Mouse (Mus musculus): ENCODE measurements around the gene S100a9.
A peak's percentile ranks its signal among the peaks of the same experiment; 100 is the strongest.

The S100a9 gene

DNA sequence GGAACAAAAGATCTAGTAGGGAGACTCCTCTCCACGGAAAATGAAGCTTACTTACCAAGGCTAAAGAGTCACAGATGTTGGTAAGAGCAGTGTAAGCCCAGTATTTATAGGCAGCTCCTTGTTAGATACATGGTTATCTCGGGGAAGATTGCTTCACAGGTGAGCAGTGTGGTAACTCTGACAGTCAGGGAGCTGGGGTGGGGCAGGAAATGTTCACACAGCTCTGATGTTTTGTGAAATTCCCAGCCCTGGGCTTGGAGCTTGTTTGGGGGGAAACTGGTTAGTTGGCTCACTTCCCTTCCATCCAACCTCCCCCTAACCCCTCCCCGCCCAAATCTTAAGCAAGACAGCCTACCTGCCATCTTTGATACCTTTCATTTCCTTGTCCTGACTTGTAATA is at the start of gene S100a9:
TSS of gene S100a9 (minus strand) at position 109 of the 400 bp plus-strand sequence.
- no peak for DNase-seq

DNA sequence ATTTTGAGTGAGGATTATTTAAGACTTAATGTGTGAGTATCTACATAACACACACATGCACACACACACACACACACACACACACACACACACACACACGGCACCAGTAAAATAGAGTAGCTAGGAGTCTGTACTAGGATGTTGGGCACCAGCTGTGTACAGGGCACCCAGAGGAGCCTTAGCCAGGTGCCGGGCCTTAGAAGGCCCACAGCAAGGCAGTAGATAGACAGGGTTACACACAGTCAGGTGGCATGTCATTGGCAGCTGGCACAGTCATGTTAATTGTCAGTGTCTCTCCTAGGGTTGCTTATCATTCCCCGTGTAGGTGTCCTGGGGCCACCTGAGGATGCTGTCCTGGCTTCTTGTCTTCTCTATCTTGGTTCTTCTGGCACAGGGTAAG is 31.1 kb upstream of the S100a9 start, which contains the start of gene Pglyrp4:
TSS of gene Pglyrp4 (plus strand) at position 301 of the 400 bp plus-strand sequence.
- no peak for DNase-seq

GRCm38 (mm10) chr3:90709591-90710460 is 14.3 kb upstream of the S100a9 start:
- DNase-seq: peak; percentile 66

DNA sequence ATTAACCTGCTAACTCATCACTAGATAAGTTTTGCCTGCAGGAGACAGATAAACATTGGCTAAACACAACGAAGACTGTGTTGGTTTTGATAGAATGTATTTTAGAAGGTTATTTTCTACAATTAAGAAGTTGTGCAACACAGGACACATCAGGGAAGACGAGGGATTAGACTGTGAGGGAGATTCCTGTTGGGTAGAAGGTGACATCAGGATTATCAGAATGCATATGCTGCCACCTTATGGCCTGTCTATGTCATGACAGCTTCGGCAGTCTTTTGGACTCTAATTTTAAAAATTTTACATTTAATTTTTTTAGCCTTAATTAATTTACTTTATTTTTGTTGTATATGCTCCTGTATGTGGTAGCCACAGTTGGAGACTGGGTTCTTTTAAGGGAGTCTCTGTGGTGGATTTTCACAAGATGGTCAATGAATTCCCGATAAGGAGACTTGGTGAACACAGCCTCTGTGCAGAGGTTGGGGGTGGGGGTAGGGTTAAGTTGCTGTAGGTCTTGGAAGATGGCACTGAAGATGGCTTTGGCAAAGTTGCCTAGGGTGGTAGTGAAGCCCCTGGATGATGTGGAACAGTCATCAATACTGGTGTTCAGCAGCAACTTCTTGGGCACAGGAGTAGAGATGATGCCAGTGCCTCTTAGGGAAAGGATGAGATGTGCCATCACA is 13.1 kb upstream of the S100a9 start:
- peak; percentile 17 for DNase-seq

GRCm38 (mm10) chr3:90702244-90702643 is 6.7 kb upstream of the S100a9 start:
- DNase-seq: no peak

- no peak for DNase-seq
Observed at GRCm38 (mm10) chr3:90693496-90693895, 2.0 kb downstream of the S100a9 start.

- DNase-seq: no peak
Observed at GRCm38 (mm10) chr3:90686835-90687234, 8.7 kb downstream of the S100a9 start.

DNA sequence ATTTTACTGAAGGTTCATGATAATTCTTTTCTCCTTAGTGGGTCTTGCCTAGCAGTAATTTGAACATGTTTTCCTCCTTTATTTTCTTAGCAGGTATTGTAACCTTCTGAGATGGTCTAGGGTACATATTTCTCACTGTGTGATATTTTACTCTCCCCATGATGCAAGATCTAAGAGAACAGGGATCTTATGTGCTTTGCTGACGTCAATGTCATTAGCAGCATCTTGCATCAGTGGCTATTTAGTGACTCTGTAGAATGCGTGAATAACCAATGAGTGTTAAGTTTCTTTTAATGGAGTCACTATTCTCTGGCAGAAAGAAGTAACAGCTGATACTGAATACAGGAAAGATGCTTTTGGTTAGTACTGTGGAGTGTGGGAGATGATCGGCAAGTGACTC is 11.6 kb downstream of the S100a9 start:
- DNase-seq: no peak

DNA sequence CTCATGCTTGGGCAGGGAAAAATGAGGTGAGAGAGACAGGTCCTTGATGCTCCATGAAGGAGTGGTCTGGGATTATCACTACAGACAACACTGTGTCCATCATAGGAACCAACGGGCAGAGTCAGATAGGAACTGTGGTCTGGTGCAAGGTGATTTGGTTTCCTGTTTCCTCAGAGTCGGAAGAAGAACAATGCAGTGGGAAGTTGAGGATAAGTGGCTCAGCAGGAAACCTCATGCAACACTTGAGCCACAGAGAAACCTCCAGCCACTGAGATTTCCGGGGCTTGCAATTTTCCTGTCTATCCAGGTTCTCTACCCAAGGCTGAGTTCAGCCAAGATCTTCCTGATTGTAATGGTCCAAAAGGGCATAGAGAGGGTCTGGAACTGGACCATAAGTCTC is 16.9 kb downstream of the S100a9 start:
- DNase-seq: no peak

GRCm38 (mm10) chr3:90668846-90669245 is 26.7 kb downstream of the S100a9 start, which contains the start of gene S100a8:
TSS of gene S100a8 (plus strand) at chr3:90668978.
- DNase-seq: no peak

DNA sequence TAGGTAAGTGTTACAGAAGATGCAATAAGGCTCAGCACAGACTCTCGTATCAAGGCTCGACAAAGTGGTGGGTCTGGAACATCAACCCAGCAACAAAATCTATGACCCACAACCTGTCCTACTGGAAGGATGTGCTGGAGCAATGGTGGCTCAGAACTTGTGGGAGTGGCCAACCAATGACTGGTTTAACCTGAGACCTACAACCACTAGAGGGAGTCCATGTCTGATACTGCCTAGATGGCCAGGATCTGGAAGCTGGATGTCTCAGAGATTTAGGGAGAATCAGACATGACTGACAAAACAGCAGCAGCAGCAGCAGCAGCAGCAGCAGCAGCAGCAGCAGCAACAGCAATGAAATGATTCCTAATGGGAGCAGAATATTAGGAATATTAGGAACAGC is 31.3 kb downstream of the S100a9 start:
- DNase-seq: no peak

- DNase-seq: no peak
Observed at GRCm38 (mm10) chr3:90659364-90660044, 36.0 kb downstream of the S100a9 start.

- no peak for DNase-seq
Observed at GRCm38 (mm10) chr3:90657405-90657804, 38.1 kb downstream of the S100a9 start.

- no peak for DNase-seq
Observed at GRCm38 (mm10) chr3:90653717-90654116, 41.8 kb downstream of the S100a9 start, which contains the start of gene S100a7a. TSS of gene S100a7a (plus strand) at chr3:90654017.

DNA sequence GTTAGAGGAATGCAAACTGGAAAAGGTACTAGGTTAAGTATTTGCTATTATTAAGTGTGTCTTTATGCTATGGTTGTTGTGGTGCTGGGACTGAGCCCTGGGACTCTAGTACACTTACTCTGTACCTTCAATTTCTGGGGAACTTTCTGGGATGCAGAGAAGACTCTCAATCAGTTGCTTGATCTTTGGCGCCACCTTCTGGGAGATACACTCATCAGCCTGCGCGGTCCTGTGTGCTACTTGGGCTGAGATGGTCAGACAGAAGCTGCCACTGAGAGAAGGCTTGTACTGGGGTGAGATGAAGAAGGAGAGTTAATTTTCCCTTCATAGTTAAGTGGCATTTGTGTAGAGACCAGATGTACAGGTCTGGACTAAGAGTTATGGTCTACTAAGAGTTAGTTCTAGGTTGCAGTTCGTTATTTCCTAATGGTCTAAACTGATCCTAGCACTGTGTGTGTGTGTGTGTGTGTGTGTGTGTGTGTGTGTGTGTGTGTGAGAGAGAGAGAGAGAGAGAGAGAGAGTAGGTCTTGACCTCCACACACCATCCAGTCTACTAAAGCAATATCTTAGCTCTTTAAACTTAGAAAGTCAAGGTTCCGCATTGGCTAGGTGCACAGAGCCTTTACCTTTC is 42.5 kb downstream of the S100a9 start:
- peak; percentile 62 for DNase-seq

DNA sequence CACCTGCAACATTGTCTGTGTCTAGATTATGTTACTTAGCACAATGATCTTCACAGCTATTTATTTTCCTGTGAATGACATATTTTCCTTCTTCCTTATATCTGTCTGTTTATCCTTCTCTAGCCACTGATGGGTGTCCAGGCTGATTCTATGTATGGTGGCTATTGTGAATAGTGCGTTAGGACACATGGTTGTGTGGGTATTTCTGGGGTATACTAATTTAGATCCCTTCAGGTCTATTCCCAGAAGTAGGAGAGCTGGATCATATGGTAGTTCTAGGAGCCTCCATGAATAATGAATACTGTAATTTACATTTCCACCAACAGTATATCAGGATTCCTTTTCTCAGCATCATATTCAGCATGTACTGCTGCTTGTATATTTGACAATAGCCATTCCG is 45.7 kb downstream of the S100a9 start:
- DNase-seq: no peak

DNA sequence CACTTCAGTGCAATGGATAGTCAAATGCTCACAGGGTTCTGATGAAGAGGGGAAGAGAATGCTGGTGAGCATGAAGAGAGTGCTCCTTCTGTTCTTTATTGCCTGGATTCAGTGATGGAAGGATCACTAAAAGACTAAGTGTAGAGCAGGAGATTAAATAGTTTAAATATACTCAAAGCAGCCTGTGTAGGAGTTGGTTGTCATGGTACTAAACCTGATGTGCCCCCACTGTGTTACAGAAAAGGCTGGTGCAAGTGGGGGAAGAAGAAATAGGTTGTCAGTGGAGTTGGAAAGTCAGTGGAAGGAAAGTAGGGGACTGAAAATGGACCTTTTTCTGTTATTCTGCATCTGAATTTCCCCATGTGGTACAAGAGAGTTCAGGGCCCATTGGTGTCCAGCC is 46.5 kb downstream of the S100a9 start:
- no peak for DNase-seq

GRCm38 (mm10) chr3:90647291-90647690 is 48.2 kb downstream of the S100a9 start:
- DNase-seq: no peak

GRCm38 (mm10) chr3:90644220-90644619 is 51.3 kb downstream of the S100a9 start:
- no peak for DNase-seq

Measured in cerebellum, adult 9-10 months (tissue).